Mouse (Mus musculus) forebrain, embryonic 11.5 days (tissue): Measurements from ENCODE around the gene Atp11b. TPM values are rescaled to one million over a fixed set of nuclear protein-coding genes. Genes with fewer than 3 reads are reported as not detected.

Source experiments
- ATAC-seq: fragments of 200-750 bp; cut with Nextera tagmentation; replicated peaks from 2 replicates; pipeline ENCODE4 v1.8.0; 2017; ENCODE audit warnings: moderate TSS enrichment; ENCODE audit not compliant: low FRiP score
- DNase-seq: peaks from one replicate; pipeline ENCODE4 v3.0.0-alpha.2; 2017; ENCODE audit warnings: low spot score
- H3K27ac ChIP-seq: fragments of 300-500 bp; sonication (generic); 2 replicates; pipeline ENCODE4 v1.5.1; 2014; ENCODE audit warnings: low read depth, low read length
- H3K27me3 ChIP-seq: fragments of 300-500 bp; sonication (generic); 2 replicates; pipeline ENCODE4 v1.6.1; 2014; ENCODE audit warnings: mild to moderate bottlenecking, low read length, mixed read lengths; ENCODE audit not compliant: control insufficient read depth, insufficient read depth
- H3K36me3 ChIP-seq: fragments of 300-500 bp; sonication (generic); 2 replicates; pipeline ENCODE4 v1.6.1; 2014; ENCODE audit warnings: mild to moderate bottlenecking, low read length, moderate library complexity, mixed read lengths; ENCODE audit not compliant: control insufficient read depth, insufficient read depth
- H3K4me1 ChIP-seq: fragments of 300-500 bp; sonication (generic); replicated peaks from 2 replicates; pipeline ENCODE4 v1.6.1; 2014; ENCODE audit warnings: low read length, mixed read lengths; ENCODE audit not compliant: control insufficient read depth, insufficient read depth
- H3K4me2 ChIP-seq: fragments of 300-500 bp; sonication (generic); 2 replicates; pipeline ENCODE4 v1.6.1; 2014; ENCODE audit warnings: low read depth, mild to moderate bottlenecking, low read length, moderate library complexity, mixed read lengths; ENCODE audit not compliant: severe bottlenecking
- H3K4me3 ChIP-seq: fragments of 300-500 bp; sonication (generic); 2 replicates; pipeline ENCODE4 v1.5.1; 2014; ENCODE audit warnings: low read depth, low read length
- H3K9ac ChIP-seq: fragments of 300-500 bp; sonication (generic); 2 replicates; pipeline ENCODE4 v1.6.1; 2014; ENCODE audit warnings: low read length
- H3K9me3 ChIP-seq: fragments of 300-500 bp; sonication (generic); 2 replicates; pipeline ENCODE4 v1.6.1; 2016; ENCODE audit warnings: low read length, mixed read lengths; ENCODE audit not compliant: control insufficient read depth
- WGBS: fragments of 180-500 bp; shearing (Covaris S2); extraction: QIAGEN DNeasy Blood & Tissue Kit; methylation state at CpG from one replicate; pipeline ENCODE4 v1.1.7; 2014; 5-methylcytosine and 5-hydroxymethylcytosine counted together
- polyA plus RNA-seq: library from polyadenylated mRNA; unstranded; fragments of >200 nt; fragmentation: Nextera tagmentation; extraction: Ambion mirVana; gene quantifications from 2 replicates; pipeline ENCODE4 v1.2.1, GENCODE M21; 2014

The Atp11b gene
- polyA plus RNA-seq, 1 experiment from 2014 or later, result 30.0 TPM

DNA sequence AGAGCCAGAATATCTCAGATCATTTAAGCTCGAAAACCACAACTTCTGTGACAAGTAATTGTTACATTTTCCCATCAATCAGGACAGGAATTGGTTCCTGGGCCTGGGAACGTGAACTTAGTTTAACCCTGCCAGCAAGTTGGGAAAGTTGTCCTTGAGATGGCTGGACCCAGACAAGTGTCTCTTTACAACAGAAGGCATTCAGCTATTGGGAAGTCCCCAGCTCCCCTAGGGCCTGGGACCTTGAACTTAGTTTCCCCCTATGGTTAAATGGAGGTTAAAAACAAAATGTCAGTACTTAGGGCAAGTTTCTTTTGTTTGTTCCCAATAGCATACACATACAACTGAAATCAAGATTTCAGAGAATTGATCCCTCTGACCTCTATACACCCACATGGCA, 2.2 kb upstream of the Atp11b start:
- Histone ChIP-seq H3K4me2 (no peak overlapping the region), H3K27me3 (no peaks in the 10 kb centered on the region), H3K9me3 (no peaks in the 10 kb centered on the region), H3K9ac (no peak overlapping the region), H3K27ac (no peak overlapping the region), H3K36me3 (no peaks in the 10 kb centered on the region), H3K4me3 (no peak overlapping the region), H3K4me1 (no peaks in the 10 kb centered on the region)
- ATAC-seq, result no peak
- DNase-seq, result no peak
- 72% methylated on average over 2 of the region's 2 CpGs for WGBS

DNA sequence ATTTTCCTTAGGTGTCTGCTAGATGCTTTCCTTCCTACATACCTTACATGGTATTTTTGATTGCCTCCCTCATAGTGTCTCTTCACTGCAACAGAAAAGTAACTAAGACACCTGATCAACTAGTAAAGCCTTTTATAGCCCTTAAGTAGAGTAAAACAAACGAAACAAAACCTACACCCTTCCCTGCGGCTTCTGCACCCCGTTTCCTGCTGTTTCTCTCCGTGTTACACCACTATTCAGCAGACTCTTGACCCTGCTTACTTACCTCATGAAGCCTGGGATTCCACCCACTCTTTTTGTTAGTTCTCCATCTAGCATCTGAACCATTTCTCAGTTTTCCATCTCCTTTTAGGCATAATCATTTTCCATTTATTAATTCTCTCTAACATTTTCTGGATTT, 8.8 kb downstream of the Atp11b start:
- H3K4me1 ChIP-seq, result no peaks in the 10 kb centered on the region
- no peak overlapping the region for H3K9ac ChIP-seq
- no peak for ATAC-seq
- H3K36me3 ChIP-seq, result no peaks in the 10 kb centered on the region
- no peaks in the 10 kb centered on the region for H3K9me3 ChIP-seq
- H3K27ac ChIP-seq, result no peak overlapping the region
- 71% methylated on average over 4 of the region's 4 CpGs for WGBS
- H3K4me2 ChIP-seq, result no peak overlapping the region
- H3K27me3 ChIP-seq, result no peaks in the 10 kb centered on the region
- DNase-seq, result no peak
- H3K4me3 ChIP-seq, result no peak overlapping the region

DNA sequence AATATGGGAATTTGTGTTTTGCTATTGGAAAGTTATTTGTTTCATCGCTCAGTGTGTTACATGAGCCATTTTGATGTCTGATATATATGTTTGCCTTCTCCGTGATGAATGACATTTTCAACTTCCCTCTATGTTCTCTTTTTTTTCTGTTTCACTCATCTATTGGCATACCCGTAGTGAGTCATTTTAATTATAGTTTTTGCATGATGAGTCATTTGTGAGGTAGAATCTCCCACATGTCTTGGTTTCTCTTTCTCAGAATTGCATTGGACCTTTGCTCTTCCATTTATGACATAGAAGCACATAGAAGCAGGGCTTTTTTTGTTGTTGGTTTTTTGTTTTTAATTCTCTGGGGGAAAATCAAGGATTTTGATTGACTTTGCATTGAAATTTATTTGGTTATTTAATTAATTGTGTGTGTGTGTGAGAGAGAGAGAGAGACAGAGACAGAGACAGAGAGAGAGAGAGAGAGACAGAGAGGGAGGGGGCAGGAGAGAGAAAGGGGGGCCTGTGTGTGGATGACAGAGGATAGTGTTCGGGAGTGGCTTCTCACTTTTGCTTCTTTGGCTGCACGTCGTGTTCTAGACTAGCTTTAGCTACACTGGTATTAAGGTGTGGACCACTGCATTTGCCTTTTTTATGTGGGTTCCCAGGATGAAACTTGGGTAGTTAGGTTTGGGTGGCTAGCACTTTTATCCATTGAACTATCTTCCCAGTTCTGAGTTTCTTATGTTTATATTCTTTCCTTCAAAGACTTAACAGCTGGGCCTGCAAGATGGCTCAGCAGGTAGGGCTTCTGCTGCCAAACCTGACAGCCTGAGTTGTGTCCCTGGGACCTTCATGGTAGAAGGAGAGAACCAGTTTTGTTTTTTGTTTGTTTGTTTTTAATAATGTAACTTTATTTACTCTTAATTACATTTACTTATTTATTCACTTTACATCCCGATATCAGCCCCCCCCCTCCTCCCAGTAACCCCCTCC, 11.0 kb downstream of the Atp11b start:
- Histone ChIP-seq H3K27me3 (no peaks in the 10 kb centered on the region), H3K9me3 (no peaks in the 10 kb centered on the region), H3K4me2 (no peak overlapping the region), H3K9ac (no peak overlapping the region), H3K36me3 (no peaks in the 10 kb centered on the region), H3K27ac (no peak overlapping the region), H3K4me1 (no peaks in the 10 kb centered on the region), H3K4me3 (no peak overlapping the region)
- DNase-seq (no peak), ATAC-seq (no peak)
- WGBS, result 91% methylated on average over 7 of the region's 7 CpGs

DNA sequence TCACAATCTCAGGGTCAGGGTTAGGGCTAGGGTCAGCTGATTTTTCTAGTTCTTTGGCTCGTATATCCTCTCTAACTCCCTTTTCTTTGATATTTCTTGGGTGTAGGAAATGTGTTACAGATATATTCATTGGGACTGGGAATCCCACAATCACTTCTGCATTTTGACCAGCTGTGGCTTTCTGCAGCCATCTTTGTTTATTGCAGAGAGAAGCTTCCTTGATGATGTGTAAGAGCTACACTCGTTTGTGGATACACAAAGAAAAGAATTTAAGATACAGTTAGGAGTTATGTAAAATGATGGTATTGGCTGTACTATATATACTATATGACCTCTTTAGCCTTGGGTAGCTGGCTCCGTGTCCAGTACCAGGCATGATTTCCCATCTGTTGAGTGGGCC, 25.8 kb downstream of the Atp11b start:
- no peak for ATAC-seq

DNA sequence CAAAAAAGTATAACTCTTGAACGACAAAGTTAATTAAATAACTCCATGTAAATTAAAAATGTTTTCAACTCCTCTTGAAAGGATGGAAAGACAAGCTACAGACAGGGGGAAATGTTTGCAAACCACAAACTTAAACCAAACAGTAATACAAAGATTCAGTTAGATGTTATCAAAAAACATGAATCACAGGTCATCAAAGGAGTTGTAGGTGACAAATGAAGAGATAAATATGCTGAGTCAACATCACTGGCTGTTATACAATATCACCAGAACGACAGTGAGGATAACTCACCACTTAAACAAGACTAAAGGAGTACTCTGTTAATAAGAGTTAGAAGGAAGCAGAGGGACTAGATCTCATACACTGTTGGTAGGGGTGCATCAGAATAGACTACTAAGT, 48.1 kb downstream of the Atp11b start:
- Histone ChIP-seq H3K27me3 (no peaks in the 10 kb centered on the region), H3K9me3 (no peaks in the 10 kb centered on the region), H3K9ac (no peak overlapping the region), H3K27ac (no peak overlapping the region), H3K4me2 (no peak overlapping the region), H3K4me3 (no peak overlapping the region), H3K4me1 (no peaks in the 10 kb centered on the region; the same call in 1 of the 2 replicates), H3K36me3 (peaks cover 3% of the 10 kb centered on the region; the same call in 1 of the 2 replicates)
- 94% methylated on average over 2 of the region's 2 CpGs for WGBS
- ATAC-seq (no peak), DNase-seq (no peak)

More for the DNA sequence above, 25.8 kb downstream of the Atp11b start:
- no peak overlapping the region for H3K4me2 ChIP-seq
- H3K4me1 ChIP-seq, result no peaks in the 10 kb centered on the region
- no peaks in the 10 kb centered on the region for H3K36me3 ChIP-seq
- WGBS, result 88% methylated on average over 3 of the region's 3 CpGs
- no peak overlapping the region for H3K9ac ChIP-seq
- no peaks in the 10 kb centered on the region for H3K27me3 ChIP-seq
- no peaks in the 10 kb centered on the region for H3K9me3 ChIP-seq
- no peak for DNase-seq
- no peak overlapping the region for H3K27ac ChIP-seq
- H3K4me3 ChIP-seq, result no peak overlapping the region

DNA sequence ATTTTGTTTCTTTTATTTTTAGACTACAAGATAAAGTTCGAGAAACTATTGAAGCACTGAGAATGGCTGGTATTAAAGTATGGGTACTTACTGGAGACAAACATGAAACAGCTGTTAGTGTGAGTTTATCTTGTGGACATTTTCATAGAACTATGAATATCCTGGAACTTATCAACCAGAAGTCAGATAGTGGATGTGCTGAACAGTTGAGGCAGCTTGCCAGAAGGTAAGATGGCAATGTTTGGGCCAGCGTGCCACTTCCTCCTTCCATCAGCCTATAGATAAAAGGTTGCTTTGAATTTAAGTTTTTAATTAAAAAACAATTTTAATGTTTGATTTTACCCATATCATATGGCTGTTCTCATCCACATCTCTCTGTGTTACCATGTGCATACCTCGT, 66.0 kb downstream of the Atp11b start:
- Histone ChIP-seq H3K4me2 (no peak overlapping the region), H3K36me3 (no peaks in the 10 kb centered on the region; the same call in 1 of the 2 replicates), H3K9ac (no peak overlapping the region), H3K27ac (no peak overlapping the region), H3K4me1 (no peaks in the 10 kb centered on the region), H3K4me3 (no peak overlapping the region), H3K27me3 (no peaks in the 10 kb centered on the region), H3K9me3 (no peaks in the 10 kb centered on the region)
- DNase-seq (no peak), ATAC-seq (no peak)
- WGBS, result 93% methylated on average over 3 of the region's 3 CpGs

DNA sequence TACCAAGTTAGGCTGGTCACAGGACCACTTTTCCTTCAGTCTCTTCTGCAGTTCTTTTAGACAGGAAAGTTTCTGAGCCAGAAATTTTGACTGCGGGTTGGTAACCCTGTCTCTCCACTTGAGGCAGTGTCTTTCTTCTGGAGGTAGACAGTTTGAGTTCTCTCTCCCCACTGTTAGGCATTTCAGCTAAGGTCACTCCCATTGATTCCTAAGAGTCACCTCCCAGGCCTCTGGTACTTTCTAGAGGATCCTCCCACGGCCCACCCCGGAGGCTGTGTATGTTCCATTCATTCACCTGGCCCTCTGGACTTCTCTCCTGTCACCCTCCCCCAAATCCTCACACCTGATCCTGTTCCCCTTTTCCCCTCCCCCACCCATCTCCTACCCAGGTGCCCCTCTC, 68.1 kb downstream of the Atp11b start:
- Histone ChIP-seq H3K9me3 (no peaks in the 10 kb centered on the region), H3K36me3 (no peaks in the 10 kb centered on the region; the same call in 1 of the 2 replicates), H3K27ac (no peak overlapping the region), H3K4me3 (no peak overlapping the region), H3K4me1 (no peaks in the 10 kb centered on the region), H3K27me3 (no peaks in the 10 kb centered on the region), H3K4me2 (no peak overlapping the region), H3K9ac (no peak overlapping the region)
- WGBS, result 83% methylated on average over 3 of the region's 3 CpGs
- ATAC-seq (no peak), DNase-seq (no peak)

DNA sequence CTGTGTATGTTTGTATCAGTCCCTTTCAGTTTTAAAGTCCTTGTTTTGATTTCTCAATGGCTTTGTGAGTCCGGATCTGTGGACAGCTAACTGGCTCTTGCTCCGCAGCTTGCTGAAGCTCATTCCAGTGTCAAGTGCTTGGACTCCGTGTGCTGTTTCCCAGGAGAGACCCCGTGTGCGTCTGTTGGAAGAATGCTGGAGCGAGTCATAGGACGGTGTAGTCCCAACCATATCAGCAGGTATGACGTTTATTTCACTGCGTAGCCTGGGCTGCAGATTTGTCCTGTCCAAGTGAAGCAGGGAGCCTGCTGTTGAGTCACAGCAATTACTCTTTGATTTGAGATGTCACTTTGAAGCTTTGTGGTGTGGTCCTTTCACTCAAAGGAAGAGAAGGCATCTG, 95.4 kb downstream of the Atp11b start:
- DNase-seq (no peak), ATAC-seq (no peak)
- no peaks in the 10 kb centered on the region for H3K4me1 ChIP-seq
- H3K4me2 ChIP-seq, result no peak overlapping the region
- H3K4me3 ChIP-seq, result no peak overlapping the region
- H3K9me3 ChIP-seq, result no peaks in the 10 kb centered on the region
- WGBS, result 95% methylated on average over 9 of the region's 9 CpGs
- no peaks in the 10 kb centered on the region for H3K36me3 ChIP-seq
- H3K9ac ChIP-seq, result no peak overlapping the region
- H3K27me3 ChIP-seq, result no peaks in the 10 kb centered on the region
- no peak overlapping the region for H3K27ac ChIP-seq

DNA sequence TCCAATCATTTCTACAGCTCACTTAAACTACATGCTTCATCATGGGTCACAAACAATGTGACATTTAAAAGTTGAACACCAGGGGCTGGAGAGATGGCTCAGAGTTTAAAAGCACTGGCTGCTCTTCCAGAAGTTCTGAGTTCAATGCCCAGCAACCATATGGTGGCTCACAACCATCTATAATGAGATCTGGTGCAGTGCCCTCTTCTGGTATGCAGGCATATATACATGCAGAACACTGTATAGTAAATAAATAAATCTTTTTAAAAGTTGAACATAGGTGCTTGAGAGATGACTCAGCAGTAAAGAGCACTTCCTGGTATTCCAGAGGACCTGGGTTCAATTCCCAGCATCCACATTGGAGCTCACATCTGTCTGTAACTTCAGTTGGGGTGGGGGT, 129.4 kb downstream of the Atp11b start:
- no peak for ATAC-seq

More for the DNA sequence above, 129.4 kb downstream of the Atp11b start:
- Histone ChIP-seq H3K9me3 (no peaks in the 10 kb centered on the region), H3K4me2 (no peak overlapping the region), H3K9ac (no peak overlapping the region), H3K36me3 (no peaks in the 10 kb centered on the region), H3K4me3 (no peak overlapping the region), H3K27me3 (no peaks in the 10 kb centered on the region), H3K27ac (no peak overlapping the region), H3K4me1 (no peaks in the 10 kb centered on the region)
- DNase-seq, result no peak
